Mouse (Mus musculus) CH12.LX (cell line): Measurements from ENCODE around the gene Cdc42. TPM values are rescaled to one million over a fixed set of nuclear protein-coding genes. Genes with fewer than 3 reads are reported as not detected.

Source experiments
- DNase-seq: peaks from one replicate; pipeline ENCODE4 v3.0.0-alpha.2; 2013; ENCODE audit errors: extremely low read depth
- H3K27ac ChIP-seq: 2 replicates; pipeline ENCODE4 v1.5.1; 2012; ENCODE audit warnings: low read depth, mild to moderate bottlenecking, control low read depth, moderate library complexity; ENCODE audit not compliant: insufficient read depth
- H3K27me3 ChIP-seq: replicated peaks from 2 replicates; pipeline ENCODE3; 2012; ENCODE audit warnings: inconsistent platforms
- H3K36me3 ChIP-seq, 2 experiments: replicated peaks in 1 of 2; 2 replicates each; pipeline versions ENCODE3 to v1.6.1; 2012; ENCODE audit warnings: inconsistent platforms in 1 of 2, low read length in 1 of 2, mild to moderate bottlenecking in 1 of 2, mixed read lengths in 1 of 2, moderate library complexity in 1 of 2; ENCODE audit not compliant: control insufficient read depth in 1 of 2, insufficient read depth in 1 of 2
- H3K4me1 ChIP-seq, 2 experiments: 2 replicates each; pipeline ENCODE4 v1.6.1; 2012; ENCODE audit warnings: inconsistent platforms in 1 of 2, moderate library complexity in 1 of 2; ENCODE audit not compliant: insufficient read depth in 2 of 2, control insufficient read depth in 1 of 2
- H3K4me2 ChIP-seq: 2 replicates; pipeline ENCODE4 v1.6.1; 2012; ENCODE audit warnings: low read depth, mild to moderate bottlenecking, control low read depth; ENCODE audit not compliant: poor library complexity, insufficient read depth, severe bottlenecking
- H3K4me3 ChIP-seq, 3 experiments: fragments of 150-350 bp in 1 of 3; sonication (generic) in 1 of 3; replicated peaks in 1 of 3; 2 replicates each; pipeline versions ENCODE3 to v1.5.1; 2011 to 2012; ENCODE audit warnings: low read depth in 2 of 3, low read length in 2 of 3, mild to moderate bottlenecking in 2 of 3, moderate library complexity in 2 of 3, control low read depth in 1 of 3, improper control_type of control experiment in 1 of 3, inconsistent platforms in 1 of 3, mixed read lengths in 1 of 3; ENCODE audit not compliant: poor library complexity in 1 of 3
- H3K79me2 ChIP-seq: replicated peaks from 2 replicates; pipeline ENCODE4 v1.6.1; 2012; ENCODE audit warnings: mild to moderate bottlenecking, moderate library complexity; ENCODE audit not compliant: control insufficient read depth, poor library complexity, insufficient read depth, severe bottlenecking; ENCODE audit errors: extremely low read depth
- H3K9ac ChIP-seq: 2 replicates; pipeline ENCODE4 v1.6.1; 2012; ENCODE audit warnings: low read depth, mild to moderate bottlenecking, control low read depth, moderate library complexity; ENCODE audit not compliant: insufficient read depth
- H3K9me3 ChIP-seq: replicated peaks from 2 replicates; pipeline ENCODE3; 2012; ENCODE audit warnings: low read length, inconsistent platforms, mixed read lengths
- CHD2 ChIP-seq: IDR thresholded peaks from 2 replicates; pipeline ENCODE4 v1.6.1; 2011; ENCODE audit warnings: low read length, improper control_type of control experiment
- E2F4 ChIP-seq: IDR thresholded peaks from 2 replicates; pipeline ENCODE4 v1.6.1; 2011; ENCODE audit warnings: low read depth, low read length, improper control_type of control experiment; ENCODE audit not compliant: insufficient replicate concordance
- ELF1 ChIP-seq: IDR thresholded peaks from 2 replicates; pipeline ENCODE4 v1.6.1; 2014; ENCODE audit warnings: low read depth, mild to moderate bottlenecking, inconsistent platforms, low read length, improper control_type of control experiment
- ETS1 ChIP-seq: conservative IDR thresholded peaks from 2 replicates; pipeline ENCODE4 v1.6.1; 2012; ENCODE audit warnings: low read depth, mild to moderate bottlenecking, inconsistent platforms, low read length, improper control_type of control experiment, moderate library complexity
- HCFC1 ChIP-seq: IDR thresholded peaks from 2 replicates; pipeline ENCODE4 v1.6.1; 2012; ENCODE audit warnings: low read depth, mild to moderate bottlenecking, inconsistent platforms, low read length, improper control_type of control experiment
- IRF4 ChIP-seq: IDR thresholded peaks from 2 replicates; pipeline ENCODE4 v1.6.1; 2014; ENCODE audit warnings: low read depth, mild to moderate bottlenecking, inconsistent platforms, low read length, improper control_type of control experiment
- JUN ChIP-seq: IDR thresholded peaks from 2 replicates; pipeline ENCODE4 v1.6.1; 2011; ENCODE audit warnings: low read depth, mild to moderate bottlenecking, low read length, improper control_type of control experiment, moderate library complexity; ENCODE audit not compliant: insufficient read depth
- JUND ChIP-seq: conservative IDR thresholded peaks from 2 replicates; pipeline ENCODE4 v1.6.1; 2011; ENCODE audit warnings: low read depth, low read length, improper control_type of control experiment
- KAT2A ChIP-seq: IDR thresholded peaks from 2 replicates; pipeline ENCODE4 v1.6.1; 2012; ENCODE audit warnings: low read length, improper control_type of control experiment, inconsistent platforms; ENCODE audit not compliant: insufficient replicate concordance
- MAFK ChIP-seq: IDR thresholded peaks from 2 replicates; pipeline ENCODE4 v1.6.1; 2011; ENCODE audit warnings: low read length, improper control_type of control experiment; ENCODE audit not compliant: insufficient replicate concordance
- MAX ChIP-seq: IDR thresholded peaks from 2 replicates; pipeline ENCODE4 v1.6.1; 2011; ENCODE audit warnings: low read length, improper control_type of control experiment
- MAZ ChIP-seq: IDR thresholded peaks from 2 replicates; pipeline ENCODE4 v1.6.1; 2012; ENCODE audit warnings: low read depth, mild to moderate bottlenecking, inconsistent platforms, low read length, improper control_type of control experiment, moderate library complexity
- NELFE ChIP-seq: IDR thresholded peaks from 2 replicates; pipeline ENCODE4 v1.6.1; 2011; ENCODE audit warnings: low read depth, low read length, improper control_type of control experiment
- PAX5 ChIP-seq: IDR thresholded peaks from 2 replicates; pipeline ENCODE4 v1.6.1; 2012; ENCODE audit warnings: low read length, inconsistent platforms, mixed read lengths
- POLR2A ChIP-seq: IDR thresholded peaks from 2 replicates; pipeline ENCODE4 v1.6.1; 2011; ENCODE audit warnings: low read depth, mild to moderate bottlenecking, improper control_type of control experiment, low read length
- RAD21 ChIP-seq: IDR thresholded peaks from 2 replicates; pipeline ENCODE4 v1.6.1; 2011; ENCODE audit warnings: low read depth, mild to moderate bottlenecking, low read length, improper control_type of control experiment, moderate library complexity
- SMC3 ChIP-seq: IDR thresholded peaks from 2 replicates; pipeline ENCODE4 v1.6.1; 2011; ENCODE audit warnings: low read depth, low read length, improper control_type of control experiment
- TBP ChIP-seq: conservative IDR thresholded peaks from 2 replicates; pipeline ENCODE4 v1.6.1; 2011; ENCODE audit warnings: low read depth, low read length, improper control_type of control experiment
- TCF12 ChIP-seq: IDR thresholded peaks from 2 replicates; pipeline ENCODE4 v1.6.1; 2014; ENCODE audit warnings: low read depth, mild to moderate bottlenecking, inconsistent platforms, low read length, improper control_type of control experiment
- USF1 ChIP-seq: IDR thresholded peaks from 2 replicates; pipeline ENCODE4 v1.6.1; 2014; ENCODE audit warnings: low read depth, mild to moderate bottlenecking, inconsistent platforms, low read length, improper control_type of control experiment
- USF2 ChIP-seq: conservative IDR thresholded peaks from 2 replicates; pipeline ENCODE4 v1.6.1; 2011; ENCODE audit warnings: low read depth, low read length, improper control_type of control experiment
- ZKSCAN1 ChIP-seq: IDR thresholded peaks from 2 replicates; pipeline ENCODE4 v1.6.1; 2012; ENCODE audit warnings: low read depth, inconsistent platforms, low read length, improper control_type of control experiment, borderline replicate concordance
- ZNF384 ChIP-seq: IDR thresholded peaks from 2 replicates; pipeline ENCODE4 v1.6.1; 2012; ENCODE audit warnings: low read depth, low read length, improper control_type of control experiment, inconsistent platforms
- dilution Hi-C: fragments of 300-500 bp; cut with MboI; formaldehyde crosslinking; loops from 2 replicates; pipeline ENCODE4 v1.14.3; 2020; ENCODE audit warnings: low sequenced_read_pairs; ENCODE audit not compliant: extremely low pct_unique_long_range_greater_than_20kb, extremely low pct_ligation_motif_present
- in situ Hi-C: fragments of 300-500 bp; cut with MboI; formaldehyde crosslinking; loops from 3 replicates; pipeline ENCODE4 v1.14.3; 2019; ENCODE audit warnings: low sequenced_read_pairs, low pct_ligation_motif_present, low pct_unique_long_range_greater_than_20kb, mixed read lengths
- polyA plus RNA-seq: library from polyadenylated mRNA; unstranded; fragments of >175 nt; gene quantifications from 2 replicates; pipeline ENCODE4 v1.2.1, GENCODE M21; 2012; ENCODE audit warnings: low read depth; ENCODE audit not compliant: insufficient read length
- total RNA-seq, 2 experiments: library from RNA; depleted of rRNA; stranded (reverse); fragments of 300-350 nt in 1 of 2; fragments of >200 nt in 1 of 2; gene quantifications; 2 replicates each; pipeline ENCODE4 v1.2.3; 2012 to 2014

Cdc42 gene
- total and polyA plus RNA-seq, 3 experiments: 209 to 594 (median 378) TPM

GRCm38 (mm10) chr4:137274304-137274703 is 83.2 kb downstream of the Cdc42 start:
- no peak overlapping the region for H3K4me3 ChIP-seq
- no peak overlapping the region for H3K4me2 ChIP-seq
- dilution Hi-C loops: no loop called here
- H3K36me3 ChIP-seq: no peaks in the 10 kb centered on the region
- H3K27me3 ChIP-seq: peaks cover 63% of the 10 kb centered on the region
- H3K9me3 ChIP-seq: peaks cover 8% of the 10 kb centered on the region
- in situ Hi-C loops: no loop called here
- TF ChIP-seq NELFE (no peak), JUN (no peak), KAT2A (no peak), ZKSCAN1 (no peak), MAFK (no peak), IRF4 (no peak)
- no peaks in the 10 kb centered on the region for H3K79me2 ChIP-seq
- H3K27ac ChIP-seq: no peak overlapping the region
- H3K9ac ChIP-seq: no peak overlapping the region
- no peak for DNase-seq
- H3K4me1 ChIP-seq: no peaks in the 10 kb centered on the region

- Histone ChIP-seq H3K4me3 (no peak overlapping the region), H3K9ac (no peak overlapping the region), H3K27me3 (peaks cover 77% of the 10 kb centered on the region), H3K4me2 (no peak overlapping the region), H3K36me3 (no peaks in the 10 kb centered on the region), H3K4me1 (no peaks in the 10 kb centered on the region), H3K79me2 (no peaks in the 10 kb centered on the region), H3K9me3 (peaks cover 3% of the 10 kb centered on the region), H3K27ac (no peak overlapping the region)
- no peak for TF ChIP-seq TBP
- no peak for TF ChIP-seq HCFC1
- TF ChIP-seq PAX5: no peak
- no peak for TF ChIP-seq MAX
- TF ChIP-seq TCF12: no peak
- no peak for TF ChIP-seq E2F4
- no peak for TF ChIP-seq ETS1
- no peak for TF ChIP-seq CHD2
- no peak for TF ChIP-seq MAFK
- no peak for TF ChIP-seq ZNF384
- TF ChIP-seq RAD21: no peak
- TF ChIP-seq USF1: no peak
- TF ChIP-seq IRF4: no peak
- TF ChIP-seq ELF1: no peak
- TF ChIP-seq POLR2A: no peak
- no peak for TF ChIP-seq SMC3
- TF ChIP-seq JUND: no peak
- TF ChIP-seq MAZ: no peak
- TF ChIP-seq USF2: no peak
- dilution Hi-C loops (no loop called here), in situ Hi-C loops (no loop called here)
- DNase-seq: no peak
Measured at GRCm38 (mm10) chr4:137271856-137272255, 85.7 kb downstream of the Cdc42 start.

Other genes starting within 250 kb of the Cdc42 start
- gene Wnt4, start 80.2 kb downstream of the Cdc42 start, total RNA-seq (2012; rRNA removed): 0.04 TPM in 1 of 2 replicates, not detected in the other
- gene Wnt4, start 80.2 kb downstream of the Cdc42 start, total RNA-seq (2014; rRNA removed): not detected in 2 replicates
- not detected in 2 replicates for gene Wnt4, start 80.2 kb downstream of the Cdc42 start, polyA plus RNA-seq
- not detected in 2 replicates for gene Cela3a, start 52.1 kb upstream of the Cdc42 start, total RNA-seq (2012; rRNA removed)
- gene Cela3a, start 52.1 kb upstream of the Cdc42 start, total RNA-seq (2014; rRNA removed): not detected in 2 replicates
- not detected in 2 replicates for gene Cela3a, start 52.1 kb upstream of the Cdc42 start, polyA plus RNA-seq
- not detected in 2 replicates for gene Cela3b, start 72.8 kb upstream of the Cdc42 start, total RNA-seq (2012; rRNA removed)
- not detected in 2 replicates for gene Cela3b, start 72.8 kb upstream of the Cdc42 start, total RNA-seq (2014; rRNA removed)
- gene Cela3b, start 72.8 kb upstream of the Cdc42 start, polyA plus RNA-seq: not detected in 2 replicates
- gene 1700013G24Rik, start 95.6 kb upstream of the Cdc42 start, total RNA-seq (2012; rRNA removed): not detected in 2 replicates
- not detected in 2 replicates for gene 1700013G24Rik, start 95.6 kb upstream of the Cdc42 start, total RNA-seq (2014; rRNA removed)
- gene 1700013G24Rik, start 95.6 kb upstream of the Cdc42 start, polyA plus RNA-seq: not detected in 2 replicates
- gene Hspg2, start 111.0 kb upstream of the Cdc42 start, total RNA-seq (2012; rRNA removed): 3.1 and 5.5 TPM in 2 replicates
- gene Hspg2, start 111.0 kb upstream of the Cdc42 start, total RNA-seq (2014; rRNA removed): 0.82 and 1.3 TPM in 2 replicates
- 10.7 and 14.0 TPM in 2 replicates for gene Hspg2, start 111.0 kb upstream of the Cdc42 start, polyA plus RNA-seq
- not detected in 2 replicates for gene Ldlrad2, start 216.8 kb upstream of the Cdc42 start, total RNA-seq (2012; rRNA removed)
- not detected in 2 replicates for gene Ldlrad2, start 216.8 kb upstream of the Cdc42 start, total RNA-seq (2014; rRNA removed)
- gene Ldlrad2, start 216.8 kb upstream of the Cdc42 start, polyA plus RNA-seq: not detected in 2 replicates
- gene Usp48, start 236.0 kb upstream of the Cdc42 start, total RNA-seq (2012; rRNA removed): 26.6 and 28.5 TPM in 2 replicates
- gene Usp48, start 236.0 kb upstream of the Cdc42 start, total RNA-seq (2014; rRNA removed): 36.6 and 41.3 TPM in 2 replicates
- 77.8 and 90.6 TPM in 2 replicates for gene Usp48, start 236.0 kb upstream of the Cdc42 start, polyA plus RNA-seq